Mouse (Mus musculus): ENCODE results near the gene Ddx46.
"Not testable (repeated sequence)": the region's sequence is repeated elsewhere in the genome, so short reads cannot be mapped to it uniquely, and the experiment has no call there.

GRCm38 (mm10) chr13:55695989-55696388 lies 61.2 kb downstream of the Ddx46 start:
- not testable (repeated sequence) for TF ChIP-seq TAL1 (conservative IDR thresholded peaks at IDR 0.05; ENCODE audit: low read depth, low read length); CTCF (IDR thresholded peaks at IDR 0.05; ENCODE audit: low read depth, low read length)

Measured in G1E (cell line).